Mouse (Mus musculus): Measurements from ENCODE around the gene Hivep1. TPM values are rescaled to one million over a fixed set of nuclear protein-coding genes. Genes with fewer than 3 reads are reported as not detected.

Gene Hivep1
- polyA plus RNA-seq, 1 experiment from 2014 or later = 15.9 TPM

GRCm38 (mm10) chr13:42182635-42183034, 130.8 kb downstream of the Hivep1 start:
- Histone ChIP-seq H3K4me1 (no peaks in the 10 kb centered on the region), H3K4me2 (replicated peaks) (no peak overlapping the region), H3K36me3 (peaks cover 35% of the 10 kb centered on the region), H3K27ac (no peak overlapping the region), H3K9ac (no peak overlapping the region), H3K4me3 (no peak overlapping the region), H3K27me3 (no peaks in the 10 kb centered on the region), H3K9me3 (no peaks in the 10 kb centered on the region)
- no peak for ATAC-seq (ENCODE audit: insufficient number of reproducible peaks, insufficient read depth, low FRiP score, low TSS enrichment)
- WGBS = 92% methylated on average over 5 of the region's 5 CpGs

- no peak overlapping the region for H3K4me2 ChIP-seq (replicated peaks)
- H3K9me3 ChIP-seq = no peaks in the 10 kb centered on the region
- no peak overlapping the region for H3K4me3 ChIP-seq
- peaks cover 26% of the 10 kb centered on the region for H3K36me3 ChIP-seq
- no peak overlapping the region for H3K9ac ChIP-seq
- WGBS = 96% methylated on average over 17 of the region's 17 CpGs
- no peaks in the 10 kb centered on the region for H3K27me3 ChIP-seq
- no peaks in the 10 kb centered on the region for H3K4me1 ChIP-seq
- no peak for ATAC-seq (ENCODE audit: insufficient number of reproducible peaks, insufficient read depth, low FRiP score, low TSS enrichment)
- no peak overlapping the region for H3K27ac ChIP-seq
Measured at GRCm38 (mm10) chr13:42184131-42184530, 132.3 kb downstream of the Hivep1 start.

GRCm38 (mm10) chr13:42193016-42193415, 141.2 kb downstream of the Hivep1 start:
- Histone ChIP-seq H3K9me3 (no peaks in the 10 kb centered on the region), H3K36me3 (no peaks in the 10 kb centered on the region), H3K4me1 (no peaks in the 10 kb centered on the region), H3K9ac (no peak overlapping the region), H3K27ac (no peak overlapping the region), H3K27me3 (no peaks in the 10 kb centered on the region), H3K4me3 (no peak overlapping the region), H3K4me2 (replicated peaks) (no peak overlapping the region)
- 21% methylated on average over 9 of the region's 9 CpGs for WGBS
- ATAC-seq (ENCODE audit: insufficient number of reproducible peaks, insufficient read depth, low FRiP score, low TSS enrichment) = no peak

GRCm38 (mm10) chr13:42195671-42196070, 143.8 kb downstream of the Hivep1 start:
- H3K9me3 ChIP-seq = no peaks in the 10 kb centered on the region
- H3K27me3 ChIP-seq = no peaks in the 10 kb centered on the region
- no peak overlapping the region for H3K27ac ChIP-seq
- 94% methylated on average over 7 of the region's 7 CpGs for WGBS
- no peak for ATAC-seq (ENCODE audit: insufficient number of reproducible peaks, insufficient read depth, low FRiP score, low TSS enrichment)
- H3K36me3 ChIP-seq = no peaks in the 10 kb centered on the region
- no peaks in the 10 kb centered on the region for H3K4me1 ChIP-seq
- no peak overlapping the region for H3K4me2 ChIP-seq (replicated peaks)
- H3K4me3 ChIP-seq = no peak overlapping the region
- H3K9ac ChIP-seq = no peak overlapping the region

GRCm38 (mm10) chr13:42197656-42198055, 145.8 kb downstream of the Hivep1 start:
- no peak overlapping the region for H3K27ac ChIP-seq
- ATAC-seq (ENCODE audit: insufficient number of reproducible peaks, insufficient read depth, low FRiP score, low TSS enrichment) = no peak
- H3K4me1 ChIP-seq = no peaks in the 10 kb centered on the region
- H3K27me3 ChIP-seq = no peaks in the 10 kb centered on the region
- H3K9me3 ChIP-seq = no peaks in the 10 kb centered on the region
- H3K9ac ChIP-seq = no peak overlapping the region
- H3K4me3 ChIP-seq = no peak overlapping the region
- H3K36me3 ChIP-seq = no peaks in the 10 kb centered on the region
- 87% methylated on average over 2 of the region's 2 CpGs for WGBS
- no peak overlapping the region for H3K4me2 ChIP-seq (replicated peaks)

- Histone ChIP-seq H3K27ac (no peak overlapping the region), H3K27me3 (no peaks in the 10 kb centered on the region), H3K4me1 (no peaks in the 10 kb centered on the region), H3K4me2 (replicated peaks) (no peak overlapping the region), H3K9me3 (no peaks in the 10 kb centered on the region), H3K4me3 (no peak overlapping the region), H3K36me3 (no peaks in the 10 kb centered on the region), H3K9ac (no peak overlapping the region)
- ATAC-seq (ENCODE audit: insufficient number of reproducible peaks, insufficient read depth, low FRiP score, low TSS enrichment) = no peak
- WGBS = 79% methylated on average over 6 of the region's 6 CpGs
Measured at GRCm38 (mm10) chr13:42213556-42213955, 161.7 kb downstream of the Hivep1 start.

GRCm38 (mm10) chr13:42222401-42222800, 170.6 kb downstream of the Hivep1 start:
- Histone ChIP-seq H3K36me3 (no peaks in the 10 kb centered on the region), H3K9me3 (no peaks in the 10 kb centered on the region), H3K27me3 (no peaks in the 10 kb centered on the region), H3K4me3 (no peak overlapping the region), H3K27ac (no peak overlapping the region), H3K4me1 (no peaks in the 10 kb centered on the region), H3K9ac (no peak overlapping the region), H3K4me2 (replicated peaks) (no peak overlapping the region)
- 88% methylated on average over 7 of the region's 7 CpGs for whole genome bisulfite sequencing
- no peak for ATAC-seq (ENCODE audit: insufficient number of reproducible peaks, insufficient read depth, low FRiP score, low TSS enrichment)

GRCm38 (mm10) chr13:42228849-42229248, 177.0 kb downstream of the Hivep1 start:
- H3K9me3 ChIP-seq = no peaks in the 10 kb centered on the region

GRCm38 (mm10) chr13:42233741-42234419, 182.1 kb downstream of the Hivep1 start:
- 82% methylated on average over 9 of the region's 9 CpGs for WGBS

More at GRCm38 (mm10) chr13:42228849-42229248, 177.0 kb downstream of the Hivep1 start:
- Histone ChIP-seq H3K36me3 (no peaks in the 10 kb centered on the region), H3K27ac (no peak overlapping the region), H3K4me2 (replicated peaks) (no peak overlapping the region), H3K4me3 (no peak overlapping the region), H3K27me3 (no peaks in the 10 kb centered on the region), H3K9ac (no peak overlapping the region), H3K4me1 (no peaks in the 10 kb centered on the region)
- no peak for ATAC-seq (ENCODE audit: insufficient number of reproducible peaks, insufficient read depth, low FRiP score, low TSS enrichment)
- WGBS = 92% methylated on average over 10 of the region's 10 CpGs

GRCm38 (mm10) chr13:42238520-42238919, 186.7 kb downstream of the Hivep1 start:
- ATAC-seq (ENCODE audit: insufficient number of reproducible peaks, insufficient read depth, low FRiP score, low TSS enrichment) = no peak
- Histone ChIP-seq H3K36me3 (no peaks in the 10 kb centered on the region), H3K9ac (no peak overlapping the region), H3K4me1 (no peaks in the 10 kb centered on the region), H3K27ac (no peak overlapping the region), H3K9me3 (no peaks in the 10 kb centered on the region), H3K4me3 (no peak overlapping the region), H3K27me3 (no peaks in the 10 kb centered on the region), H3K4me2 (replicated peaks) (no peak overlapping the region)
- WGBS = 95% methylated on average over 3 of the region's 3 CpGs

More at GRCm38 (mm10) chr13:42233741-42234419, 182.1 kb downstream of the Hivep1 start:
- H3K9me3 ChIP-seq = no peaks in the 10 kb centered on the region
- H3K4me2 ChIP-seq (replicated peaks) = no peak overlapping the region
- no peak overlapping the region for H3K27ac ChIP-seq
- no peak for ATAC-seq (ENCODE audit: insufficient number of reproducible peaks, insufficient read depth, low FRiP score, low TSS enrichment)
- H3K36me3 ChIP-seq = no peaks in the 10 kb centered on the region
- no peak overlapping the region for H3K4me3 ChIP-seq
- H3K27me3 ChIP-seq = no peaks in the 10 kb centered on the region
- H3K9ac ChIP-seq = no peak overlapping the region
- no peaks in the 10 kb centered on the region for H3K4me1 ChIP-seq

GRCm38 (mm10) chr13:42242131-42242530, 190.3 kb downstream of the Hivep1 start:
- Histone ChIP-seq H3K4me2 (replicated peaks) (no peak overlapping the region), H3K27me3 (no peaks in the 10 kb centered on the region), H3K4me3 (no peak overlapping the region), H3K4me1 (no peaks in the 10 kb centered on the region), H3K9me3 (no peaks in the 10 kb centered on the region), H3K9ac (no peak overlapping the region), H3K36me3 (no peaks in the 10 kb centered on the region), H3K27ac (no peak overlapping the region)
- WGBS = 57% methylated on average over 3 of the region's 3 CpGs
- ATAC-seq (ENCODE audit: insufficient number of reproducible peaks, insufficient read depth, low FRiP score, low TSS enrichment) = no peak

Data from embryonic facial prominence, embryonic 12.5 days (tissue).